Mouse (Mus musculus) left cerebral cortex, postnatal 25 days (tissue): ENCODE data around the gene Piezo1. TPM values are rescaled to one million over a fixed set of nuclear protein-coding genes. Genes with fewer than 3 reads are reported as not detected.
A peak's percentile ranks its signal among the peaks of the same experiment; 100 is the strongest.
"Not testable (repeated sequence)": the region's sequence is repeated elsewhere in the genome, so short reads cannot be mapped to it uniquely, and the experiment has no call there.

Experiments used
- DNase-seq, 2 experiments: peaks; one replicate each; pipeline ENCODE4 v3.0.0; 2022; ENCODE audit warnings: low spot score in 2 of 2, mixed read lengths in 1 of 2
- intact Hi-C: fragments of 180-260 bp; cut with DNase I; formaldehyde crosslinking; loops from one replicate; pipeline ENCODE4 v1.15.1; 2025
- total RNA-seq, 2 experiments: library from RNA; stranded (reverse); gene quantifications; 2 replicates each; pipeline ENCODE4 v1.2.3; 2021

Gene Piezo1
- total RNA-seq = 1 to 10 TPM; 5.6 to 6.3 TPM

DNA sequence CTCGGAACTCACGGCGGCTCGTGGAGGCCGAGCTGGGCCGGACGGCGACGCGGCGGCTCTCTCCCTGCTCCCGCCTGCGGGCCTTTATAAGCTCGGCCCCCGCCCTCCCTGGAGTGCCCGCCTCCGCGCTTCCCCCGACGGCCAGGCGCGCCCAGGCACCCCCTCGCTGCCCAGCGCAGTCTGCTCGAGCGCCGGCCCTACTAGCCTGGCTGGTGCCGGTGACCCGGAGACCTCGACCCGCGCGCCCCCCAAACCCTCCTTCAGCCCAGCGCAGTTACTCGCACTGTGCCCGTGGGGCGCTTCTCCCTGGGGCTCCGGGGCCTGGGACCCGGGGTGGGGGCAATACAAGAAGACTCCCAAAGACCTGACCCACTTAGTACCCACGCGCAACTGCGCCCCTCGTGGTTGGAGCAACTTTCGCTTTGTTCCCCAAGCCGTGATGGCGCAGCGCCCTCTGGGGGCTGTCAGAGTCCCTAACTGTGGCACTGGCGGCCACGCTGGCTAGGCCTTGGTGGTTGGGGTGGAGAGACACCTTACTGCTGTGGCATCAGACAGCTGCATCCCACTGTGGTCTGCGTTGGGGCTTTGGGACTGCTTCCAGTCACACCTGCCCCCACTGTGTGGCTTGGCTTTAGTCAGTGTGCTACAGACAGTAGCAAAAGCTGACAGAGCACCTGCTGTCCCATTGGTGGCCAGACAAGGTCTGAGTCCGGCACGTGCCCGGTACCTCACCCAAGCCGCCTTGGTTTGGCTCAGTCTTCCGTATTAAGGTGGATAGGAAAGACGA is at the start of gene Piezo1:
Gene Piezo1 (minus strand): TSS at position 65 of the 787 bp plus-strand sequence.
- DNase-seq = peak; percentile 77 to 84
- intact Hi-C loops = loop anchor here (1.0 to 5.0 kb wide), 2 partner anchors 50 to 109 kb away; partner anchors contain the start of gene Mvd

DNA sequence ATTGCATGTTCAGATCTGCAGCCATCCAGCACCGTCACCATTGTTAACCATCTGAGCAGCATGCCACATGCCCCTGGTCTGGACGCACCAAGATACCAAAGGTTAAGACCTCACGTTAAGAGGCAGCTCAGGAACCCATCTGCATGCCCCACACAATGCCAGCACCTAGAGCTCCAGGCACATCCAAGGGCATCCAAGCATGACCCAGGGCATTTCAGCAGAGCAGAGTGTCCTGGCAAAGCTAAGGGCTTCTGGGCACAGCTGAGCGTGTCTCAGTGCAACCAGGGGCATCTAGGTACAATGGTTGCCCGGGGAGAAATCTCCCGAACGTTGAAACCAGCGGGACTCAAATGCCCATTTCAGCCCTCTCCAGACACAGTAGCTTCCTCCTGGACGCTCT is 49.5 kb upstream of the Piezo1 start:
- no peak for DNase-seq
- intact Hi-C loops = no loop called here

DNA sequence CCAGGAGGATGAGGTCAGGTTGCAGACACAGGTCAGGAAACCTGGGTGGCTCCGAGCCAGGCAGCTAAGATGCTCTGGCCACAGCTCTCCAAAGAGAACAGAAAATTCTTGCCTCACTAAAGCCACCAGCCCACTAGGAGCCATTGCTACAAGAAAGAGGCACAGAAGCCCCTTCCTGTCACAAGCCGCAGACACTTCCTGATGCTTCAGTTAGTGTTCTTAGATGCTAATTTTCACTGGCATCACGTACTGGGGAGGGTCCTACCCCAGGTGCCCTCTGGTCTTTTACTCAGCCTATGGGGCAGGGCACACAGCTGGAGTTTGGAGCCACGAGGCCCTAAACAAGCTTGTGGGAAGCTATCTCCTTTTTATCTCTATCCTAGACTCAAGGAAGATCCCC is 44.9 kb upstream of the Piezo1 start:
- DNase-seq = no peak
- intact Hi-C loops = no loop called here

DNA sequence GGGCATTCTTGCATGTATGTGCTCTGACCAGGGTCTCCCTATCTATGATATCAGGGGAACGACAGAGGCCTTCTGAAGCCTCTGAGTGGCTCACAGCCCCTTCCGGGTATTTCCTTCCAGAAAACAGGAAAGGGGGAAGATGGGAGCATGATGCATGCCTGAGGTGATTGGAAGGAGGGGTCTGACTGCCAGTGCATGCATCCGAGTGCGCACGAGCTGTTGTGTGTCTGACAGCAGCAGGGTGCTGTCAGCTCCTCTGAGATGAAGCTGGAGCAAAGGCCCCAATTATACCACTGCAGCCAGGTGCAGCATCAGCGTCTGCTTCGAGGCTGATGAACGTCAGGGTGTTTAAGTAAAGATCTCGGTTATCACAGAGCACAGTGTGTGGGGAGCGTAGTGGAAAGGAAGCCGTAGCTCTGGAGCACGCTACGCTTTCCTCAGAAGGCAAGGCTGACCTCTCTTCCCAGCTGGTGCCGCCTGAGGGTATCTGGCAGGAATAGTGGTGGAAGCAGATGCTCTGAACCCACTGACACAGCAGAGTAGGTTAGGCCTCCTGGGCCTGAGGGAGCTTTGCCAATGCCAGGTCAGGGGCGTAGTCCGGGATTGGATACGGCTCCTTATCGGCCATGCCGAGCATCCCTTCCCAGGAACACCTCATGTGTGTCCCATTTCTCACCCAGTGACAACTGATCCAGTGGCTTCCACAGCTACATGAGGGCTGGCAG is 42.8 kb upstream of the Piezo1 start:
- no peak for DNase-seq
- intact Hi-C loops = no loop called here

DNA sequence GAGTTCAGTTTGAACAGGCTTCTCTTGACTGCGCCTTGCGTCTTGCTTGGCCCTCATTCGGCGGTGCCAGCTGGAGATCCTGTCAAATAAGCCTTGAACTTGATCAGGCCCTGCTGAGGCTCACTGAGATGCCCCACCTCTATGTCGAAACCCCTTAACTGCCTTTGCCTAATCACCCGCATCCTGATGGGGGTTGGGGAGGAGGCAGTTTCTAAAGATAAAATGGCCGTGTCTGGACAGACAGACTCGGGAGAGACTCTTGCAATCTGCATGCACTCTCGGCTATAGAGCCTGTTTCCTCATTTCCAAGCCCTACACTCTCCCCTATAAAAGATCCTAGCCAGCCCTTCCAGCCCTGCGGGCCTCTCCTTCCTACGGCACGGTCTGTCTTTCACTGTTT is 42.1 kb upstream of the Piezo1 start:
- intact Hi-C loops = no loop called here
- DNase-seq = no peak

DNA sequence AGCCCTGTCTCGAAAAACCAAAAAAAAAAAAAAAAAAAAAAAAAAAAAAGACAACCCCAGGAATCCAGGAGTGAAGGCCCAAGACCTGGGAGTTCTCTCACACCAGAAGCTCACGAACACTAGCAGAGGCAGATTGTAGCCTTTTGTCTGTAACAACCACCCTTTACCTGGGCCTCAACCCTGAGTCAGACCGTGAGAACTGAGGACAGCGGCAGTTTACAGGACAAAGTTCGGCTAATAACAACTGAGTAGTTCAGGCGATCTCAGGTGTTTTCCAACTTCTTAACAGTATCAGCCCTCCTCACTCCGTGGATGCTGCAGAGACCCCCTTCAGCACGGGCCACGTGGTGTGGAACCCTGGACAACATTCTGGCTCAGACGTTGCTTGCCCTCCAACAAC is 35.6 kb upstream of the Piezo1 start:
- intact Hi-C loops = no loop called here

DNA sequence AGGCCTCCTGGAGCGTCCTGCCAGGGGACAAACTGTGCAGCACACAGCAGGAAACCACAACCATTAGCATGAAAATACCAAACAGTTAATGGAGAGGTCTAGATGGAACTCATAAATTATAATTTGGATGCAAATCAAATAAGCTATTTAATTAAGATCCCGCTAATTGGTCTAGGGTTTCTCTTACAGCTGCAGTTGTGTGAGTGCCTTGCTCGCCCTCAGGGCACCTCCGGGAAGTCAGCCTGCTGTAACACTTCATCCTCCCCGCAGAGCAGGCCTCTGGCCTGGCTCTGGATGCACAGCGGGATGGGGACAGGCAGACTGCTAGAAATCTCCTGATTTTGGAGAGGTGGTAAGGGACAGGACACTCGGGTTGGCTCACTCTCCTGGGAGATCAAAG is 35.0 kb upstream of the Piezo1 start:
- intact Hi-C loops = no loop called here
- DNase-seq = no peak

More for the DNA sequence above, 35.6 kb upstream of the Piezo1 start:
- no peak for DNase-seq

DNA sequence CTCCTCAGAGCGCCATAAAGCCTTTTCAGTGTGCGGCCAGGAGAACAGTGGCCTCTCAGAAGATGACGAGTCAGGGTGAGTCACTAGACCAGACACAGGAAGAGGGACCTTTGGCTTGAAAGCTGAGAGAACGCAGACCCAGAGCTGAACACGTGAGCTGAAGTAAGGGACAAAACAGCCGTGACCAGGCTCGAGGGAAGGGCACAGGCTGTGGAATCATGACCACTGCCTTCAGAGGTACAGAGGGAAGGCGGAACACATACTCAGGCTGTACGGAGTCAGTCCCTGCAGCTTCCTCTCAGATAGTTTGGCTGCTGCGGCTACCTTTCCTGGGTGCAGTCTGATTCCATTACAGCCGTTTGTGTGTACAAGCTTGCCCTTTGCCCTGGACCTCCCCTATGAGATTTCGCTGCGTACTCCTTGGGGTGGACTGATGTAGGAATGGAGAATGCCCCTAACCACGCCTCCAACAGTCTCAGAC is 34.3 kb upstream of the Piezo1 start:
- no peak for DNase-seq
- intact Hi-C loops = no loop called here

DNA sequence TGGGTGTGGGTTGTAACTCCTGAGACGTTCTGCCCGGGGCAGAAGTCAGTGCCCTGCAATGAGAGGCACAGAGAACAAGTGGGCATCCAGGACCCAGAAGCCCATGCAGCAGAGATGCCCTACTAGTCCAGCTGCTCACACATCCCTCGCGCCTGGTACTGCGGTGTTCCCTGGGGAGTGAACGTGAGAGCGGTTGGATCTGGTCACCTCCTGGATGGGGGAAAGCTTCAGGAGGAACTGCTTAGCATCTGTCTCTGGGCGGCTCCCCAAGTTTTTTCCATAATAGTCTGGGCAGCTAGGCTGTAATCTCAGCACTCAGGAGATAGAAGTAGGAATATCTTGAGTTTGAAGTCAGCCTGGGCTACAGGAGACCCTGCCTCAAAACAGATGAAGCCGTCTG is 33.9 kb upstream of the Piezo1 start:
- DNase-seq = no peak
- intact Hi-C loops = no loop called here

DNA sequence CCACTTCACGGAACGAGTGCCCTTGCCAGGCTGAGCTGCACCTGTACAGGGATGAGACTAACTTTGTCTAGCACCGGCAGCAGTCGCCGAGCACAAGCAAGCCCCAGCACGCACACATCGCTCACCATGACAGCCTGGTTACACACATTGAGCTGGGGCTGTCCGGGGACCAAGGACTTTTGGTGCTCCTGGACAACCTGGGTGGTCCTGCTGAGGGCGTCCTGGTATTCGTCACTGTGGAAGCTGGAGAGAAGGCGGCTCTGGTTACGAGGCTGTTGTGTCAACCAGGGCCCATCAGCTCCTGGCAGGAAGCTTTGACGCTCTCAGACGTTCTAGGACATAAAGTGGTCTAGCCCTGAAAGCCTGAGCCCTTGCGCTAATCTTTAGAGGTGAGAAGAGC is 29.8 kb upstream of the Piezo1 start:
- DNase-seq = no peak
- intact Hi-C loops = no loop called here

DNA sequence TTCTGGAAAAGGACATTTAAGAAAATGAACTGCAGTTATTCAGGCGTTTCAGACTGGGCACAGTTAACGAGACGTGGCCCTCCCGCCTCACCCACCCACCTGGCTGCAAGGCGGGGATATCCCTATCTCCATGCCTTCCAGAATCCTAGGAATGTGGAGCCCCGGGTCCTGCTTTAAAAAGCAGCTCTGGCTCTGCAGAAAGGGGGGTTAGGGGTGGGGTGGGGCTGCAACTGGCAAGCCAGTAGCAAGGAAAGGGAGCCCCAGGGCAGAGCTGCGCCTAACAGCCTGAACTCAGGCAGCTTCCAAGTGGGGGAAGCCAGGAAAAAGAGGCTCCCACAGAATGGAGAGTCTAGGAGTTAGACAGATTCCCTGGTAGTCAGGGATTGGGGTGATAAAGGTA is 28.1 kb upstream of the Piezo1 start:
- no peak for DNase-seq
- intact Hi-C loops = no loop called here

DNA sequence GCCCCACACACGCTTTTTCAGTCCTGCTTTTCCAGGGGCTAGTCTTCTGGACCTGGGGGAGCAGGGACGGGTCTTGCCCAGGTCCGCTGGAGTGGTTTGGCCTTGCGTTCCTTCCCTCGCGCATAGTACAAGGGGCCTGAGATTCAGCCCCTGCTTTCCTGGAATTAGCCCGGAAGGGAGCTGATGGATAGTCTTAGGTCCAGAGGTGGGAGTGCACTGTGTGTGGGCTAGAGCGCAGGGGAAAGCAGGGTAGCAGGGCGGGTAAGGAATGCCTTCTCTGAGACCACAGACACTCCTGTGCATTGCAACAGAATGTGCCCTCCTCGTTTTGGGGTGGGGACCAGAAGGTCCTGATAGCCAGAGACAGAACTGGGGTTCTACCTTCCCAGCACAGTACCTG is 26.0 kb upstream of the Piezo1 start:
- intact Hi-C loops = no loop called here

DNA sequence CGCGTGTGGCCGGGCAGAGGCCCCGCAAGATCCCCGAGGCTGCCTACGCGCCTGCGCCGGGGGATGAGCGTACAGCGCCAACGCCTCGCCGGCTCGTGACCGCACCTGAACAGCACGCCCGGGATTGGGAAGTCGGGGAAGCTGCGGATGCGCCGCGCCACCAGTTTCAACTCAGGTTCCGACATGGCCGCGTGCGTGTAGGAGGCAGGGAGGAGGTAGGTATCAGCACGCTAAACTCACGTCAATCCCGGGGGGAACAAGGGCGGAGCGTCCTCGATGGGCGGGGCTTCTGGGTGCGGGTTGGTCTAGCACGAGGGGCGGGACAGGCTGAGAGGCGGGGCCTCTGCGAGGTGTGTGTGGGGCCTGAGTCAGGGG is 25.5 kb upstream of the Piezo1 start, which contains the start of gene Aprt:
Gene Aprt (minus strand): TSS at position 262 of the 375 bp plus-strand sequence.
- peak; percentile 90 to 97 for DNase-seq
- intact Hi-C loops = no loop called here

More for the DNA sequence above, 26.0 kb upstream of the Piezo1 start:
- no peak for DNase-seq

DNA sequence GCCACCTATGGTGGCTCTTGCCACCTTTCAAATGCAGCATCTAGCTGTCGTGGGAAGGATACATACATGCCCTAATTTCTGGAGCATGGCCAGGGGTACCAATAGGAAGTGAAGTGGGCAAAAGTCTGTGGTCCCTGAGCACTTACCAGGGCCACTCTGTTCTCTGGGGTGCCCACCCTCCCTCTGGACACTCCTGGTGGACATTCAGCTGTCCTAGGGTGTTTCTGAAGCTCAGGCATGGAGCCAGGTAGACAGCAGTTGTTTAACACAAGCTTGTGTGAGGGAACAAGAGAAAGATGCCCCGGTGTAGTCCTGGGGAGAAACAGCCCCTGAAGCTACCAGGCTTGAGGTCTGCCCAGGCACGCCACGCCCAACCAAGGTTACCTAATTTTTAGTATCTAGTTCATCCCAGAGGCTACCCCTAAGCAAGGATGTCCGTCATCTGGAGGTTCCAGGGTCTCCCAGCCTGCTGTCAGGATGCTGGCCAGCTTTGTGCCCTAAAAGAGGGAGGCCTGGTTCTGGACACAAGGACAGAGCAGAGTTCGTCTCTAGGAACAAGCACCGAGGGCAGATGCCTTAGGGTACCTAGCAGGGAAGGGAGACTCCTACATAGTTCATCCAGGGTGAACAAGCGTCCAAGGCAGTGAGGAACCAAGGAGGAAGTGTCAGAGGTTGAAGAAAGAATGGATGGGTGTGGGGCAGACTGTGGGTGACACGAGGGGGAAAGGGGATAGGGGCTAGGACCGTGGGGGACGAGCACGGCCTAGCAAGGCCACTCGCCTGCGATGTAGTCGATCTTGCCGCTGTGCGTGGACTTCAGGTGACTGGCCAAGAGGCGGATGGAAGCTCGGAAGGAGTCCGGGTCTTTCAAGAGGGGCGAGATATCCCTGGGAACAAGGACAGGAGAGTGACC is 24.9 kb upstream of the Piezo1 start:
- DNase-seq = no peak
- intact Hi-C loops = no loop called here

DNA sequence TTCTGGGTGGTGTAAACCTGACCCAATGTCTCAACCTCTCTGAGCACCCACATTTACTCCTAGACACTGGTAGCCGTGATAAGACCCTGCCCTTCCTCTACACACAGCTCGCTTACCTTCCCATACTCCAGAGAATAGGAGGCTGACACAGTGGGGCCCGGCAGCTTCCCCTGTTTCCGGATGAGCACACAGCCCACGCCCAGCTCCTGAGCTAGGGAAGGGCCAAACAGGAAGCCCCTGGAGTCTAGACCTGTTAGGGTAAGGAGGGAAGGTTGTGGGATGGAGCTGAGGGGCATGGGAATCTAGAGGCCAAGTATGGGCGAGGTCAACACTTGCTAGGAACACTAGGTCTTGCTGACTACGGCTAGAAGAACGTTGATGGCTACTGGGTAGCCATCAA is 24.2 kb upstream of the Piezo1 start:
- DNase-seq = no peak
- intact Hi-C loops = no loop called here

DNA sequence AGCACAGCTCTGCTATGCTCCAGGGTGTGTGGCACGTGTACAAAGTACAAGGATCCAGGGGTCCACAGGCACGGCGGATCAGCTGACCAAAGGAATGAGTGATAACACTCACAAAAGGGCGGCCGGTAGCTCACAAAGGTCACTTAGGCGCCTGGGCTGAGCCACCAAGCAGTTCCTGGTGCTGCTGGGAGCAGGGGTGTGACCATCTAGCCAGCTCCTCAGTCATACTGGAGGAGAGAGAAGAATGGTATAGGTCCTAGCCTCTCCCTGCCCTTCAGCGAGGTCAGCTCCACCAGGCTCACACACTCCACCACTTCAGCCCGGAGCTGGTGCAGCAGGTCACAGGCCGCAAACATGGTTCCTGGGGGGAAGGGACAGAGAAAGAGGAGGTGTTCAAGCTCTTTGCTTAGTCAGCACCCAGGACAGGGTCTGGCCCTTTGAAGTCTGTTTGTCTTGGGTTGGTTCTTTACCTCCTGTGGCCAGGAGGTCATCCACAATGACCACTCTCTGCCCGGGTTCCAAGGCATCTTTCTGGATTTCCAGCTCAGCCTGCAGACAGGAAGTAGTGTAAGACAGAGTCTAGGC is 23.6 kb upstream of the Piezo1 start:
- intact Hi-C loops = no loop called here
- DNase-seq = no peak

DNA sequence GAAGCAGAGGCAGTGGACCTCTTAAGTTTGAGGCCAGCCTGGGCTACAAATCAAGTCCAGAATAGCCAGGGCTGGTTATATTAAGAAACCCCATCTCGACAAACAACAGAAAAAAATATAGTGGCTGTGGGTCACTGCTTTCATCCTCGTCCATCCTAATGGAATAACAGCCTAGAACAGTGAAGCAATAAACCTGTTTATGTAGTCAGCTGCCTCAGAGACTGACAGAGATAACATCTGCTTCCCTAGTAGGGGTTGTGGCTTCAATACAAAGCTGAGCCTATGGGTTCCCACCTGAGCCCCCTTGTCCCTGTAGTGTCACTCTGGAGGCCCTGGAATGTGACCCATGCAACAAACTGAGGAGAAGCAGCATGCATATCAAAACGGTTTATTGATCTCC is 23.1 kb upstream of the Piezo1 start:
- DNase-seq = no peak
- intact Hi-C loops = no loop called here

DNA sequence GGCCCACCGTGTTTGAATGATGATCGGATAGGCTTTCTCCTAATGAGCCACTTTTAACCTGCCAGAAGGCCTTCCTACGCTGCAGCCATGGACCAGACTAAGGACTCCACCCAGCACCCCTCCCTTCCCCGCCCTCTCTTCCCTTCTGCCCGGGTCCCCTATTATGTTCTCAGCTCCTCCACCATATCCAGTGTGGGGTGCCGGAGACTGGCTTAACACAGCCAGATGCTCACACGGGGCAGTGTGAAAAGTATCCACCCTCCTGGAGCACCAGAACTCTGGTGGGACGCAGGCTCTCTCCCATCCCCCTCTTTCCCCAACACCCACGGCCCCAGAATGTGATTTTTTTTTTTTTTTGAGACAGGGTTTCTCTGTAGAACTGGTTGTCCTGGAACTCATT is 22.4 kb upstream of the Piezo1 start:
- intact Hi-C loops = no loop called here
- no peak for DNase-seq

DNA sequence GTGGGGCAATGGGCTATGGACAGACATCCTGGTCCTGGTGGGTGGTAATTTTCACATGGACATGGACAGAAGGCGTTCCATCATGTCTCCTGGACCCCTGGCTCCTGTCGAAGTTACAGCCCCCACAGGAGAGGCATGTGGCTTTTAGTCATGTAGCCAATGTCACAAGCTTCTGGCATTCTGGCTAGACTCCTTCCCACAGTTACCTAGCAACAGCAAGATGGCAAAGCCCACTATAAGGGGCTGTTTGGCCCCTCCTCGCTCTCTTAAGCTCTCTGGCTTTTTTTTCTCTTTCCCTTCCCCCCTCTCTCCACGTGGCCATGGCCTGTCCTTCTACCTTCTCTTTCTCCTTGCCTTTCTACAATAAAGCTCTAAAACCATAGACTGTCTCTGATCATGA is 22.0 kb upstream of the Piezo1 start:
- DNase-seq, intact Hi-C loops: not testable (repeated sequence)

DNA sequence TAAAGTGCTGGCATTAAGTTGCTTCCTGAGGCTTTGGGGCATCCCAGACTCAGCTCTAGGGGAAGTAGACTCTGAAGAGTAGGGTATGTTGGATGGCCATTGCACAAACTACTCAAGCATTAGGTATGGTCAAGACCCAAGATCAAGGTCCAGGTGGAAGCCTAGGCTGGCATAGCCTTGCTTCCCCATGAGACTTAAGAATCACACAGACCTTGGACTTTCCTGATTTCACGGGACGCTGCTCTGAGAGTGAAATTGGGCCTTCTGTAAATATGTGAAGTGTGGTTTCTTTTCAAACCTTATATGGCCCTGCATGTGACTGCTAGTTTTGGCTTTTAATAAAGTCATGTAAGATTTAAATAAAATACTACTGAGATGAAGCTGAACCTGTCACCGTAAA is 21.6 kb upstream of the Piezo1 start:
- intact Hi-C loops = no loop called here
- no peak for DNase-seq
